Mouse (Mus musculus) thymus, adult 2 months (tissue): Measurements from ENCODE around the gene Ccdc9. TPM values are rescaled to one million over a fixed set of nuclear protein-coding genes. Genes with fewer than 3 reads are reported as not detected.
A peak's percentile ranks its signal among the peaks of the same experiment; 100 is the strongest.

Source experiments
- DNase-seq: peaks from one replicate; pipeline ENCODE4 v3.0.0; 2021
- H3K27ac ChIP-seq: fragments of 200-500 bp; 2 replicates; pipeline ENCODE4 v1.5.1; 2012; ENCODE audit warnings: low read length, control low read depth; ENCODE audit not compliant: control insufficient read depth, insufficient read depth
- H3K27me3 ChIP-seq: fragments of 200-500 bp; 2 replicates; pipeline ENCODE4 v1.6.1; 2012; ENCODE audit warnings: mild to moderate bottlenecking, low read length, moderate library complexity, mixed read lengths; ENCODE audit not compliant: control insufficient read depth, insufficient read depth
- H3K36me3 ChIP-seq: fragments of 200-500 bp; 2 replicates; pipeline ENCODE4 v1.6.1; 2012; ENCODE audit warnings: mild to moderate bottlenecking, low read length, moderate library complexity; ENCODE audit not compliant: control insufficient read depth, insufficient read depth
- H3K4me1 ChIP-seq: fragments of 200-500 bp; replicated peaks from 2 replicates; pipeline ENCODE4 v1.6.1; 2012; ENCODE audit warnings: low read length; ENCODE audit not compliant: control insufficient read depth, insufficient read depth
- H3K4me3 ChIP-seq: fragments of 200-500 bp; 2 replicates; pipeline ENCODE4 v1.5.1; 2012; ENCODE audit warnings: mild to moderate bottlenecking, low read length, control low read depth, moderate library complexity; ENCODE audit not compliant: control insufficient read depth, insufficient read depth
- CTCF ChIP-seq: fragments of 200-500 bp; IDR thresholded peaks from 2 replicates; pipeline ENCODE4 v1.5.1; 2012; ENCODE audit warnings: mild to moderate bottlenecking, control low read depth, low read length, moderate library complexity, borderline replicate concordance; ENCODE audit not compliant: control insufficient read depth, poor library complexity, insufficient read depth; ENCODE audit errors: extremely low read depth
- POLR2A ChIP-seq: fragments of 200-500 bp; IDR thresholded peaks from 2 replicates; pipeline ENCODE4 v1.6.1; 2012; ENCODE audit warnings: mild to moderate bottlenecking, low read length, control low read depth, moderate library complexity; ENCODE audit not compliant: control insufficient read depth, poor library complexity, insufficient read depth; ENCODE audit errors: extremely low read depth
- WGBS: fragments of 180-500 bp; shearing (Covaris S2); methylation state at CpG from one replicate; pipeline ENCODE4 v1.1.7; 2018; 5-methylcytosine and 5-hydroxymethylcytosine counted together
- polyA plus RNA-seq: library from polyadenylated mRNA; depleted of rRNA; stranded (reverse); fragments of >200 nt; gene quantifications from 2 replicates; pipeline ENCODE4 v1.2.3, GENCODE M21; 2012

Gene Ccdc9
- polyA plus RNA-seq, 1 experiment, result 43.0 TPM

- peaks cover 22% of the 10 kb centered on the region for H3K4me1 ChIP-seq
- WGBS, result 42% methylated on average over 2 of the region's 2 CpGs
- no peak overlapping the region for H3K4me3 ChIP-seq
Measured at GRCm38 (mm10) chr7:16296146-16296545, 9.6 kb upstream of the Ccdc9 start.

GRCm38 (mm10) chr7:16295321-16295900 is 8.8 kb upstream of the Ccdc9 start:
- Histone ChIP-seq H3K36me3 (no peaks in the 10 kb centered on the region), H3K4me1 (peaks cover 22% of the 10 kb centered on the region), H3K4me3 (peak overlapping the region; percentile 68), H3K27ac (peak overlapping the region; percentile 89), H3K27me3 (no peaks in the 10 kb centered on the region)
- peak; percentile 40; the same call in 1 of the 2 replicates for TF ChIP-seq CTCF
- TF ChIP-seq POLR2A, result peak; percentile 61
- WGBS, result 1% methylated on average over 37 of the region's 41 CpGs
- DNase-seq, result peak; percentile 84

More at GRCm38 (mm10) chr7:16296146-16296545, 9.6 kb upstream of the Ccdc9 start:
- no peaks in the 10 kb centered on the region for H3K27me3 ChIP-seq
- no peak for DNase-seq
- TF ChIP-seq POLR2A (no peak), CTCF (no peak)
- 0 out of 2 replicates have a peak overlapping the region, but pooled peaks have one; percentile 5 for H3K27ac ChIP-seq
- no peaks in the 10 kb centered on the region for H3K36me3 ChIP-seq

- TF ChIP-seq POLR2A, result peak; percentile 32; the same call in 1 of the 2 replicates
- peak; percentile 97 for TF ChIP-seq CTCF
- peaks cover 20% of the 10 kb centered on the region for H3K4me1 ChIP-seq
- peak overlapping the region; percentile 89 for H3K27ac ChIP-seq
- no peaks in the 10 kb centered on the region for H3K36me3 ChIP-seq
- WGBS, result under 1% methylated on average over 23 of the region's 23 CpGs
- H3K27me3 ChIP-seq, result no peaks in the 10 kb centered on the region
- peak; percentile 95 for DNase-seq
- H3K4me3 ChIP-seq, result peak overlapping the region; percentile 68
Measured at GRCm38 (mm10) chr7:16294837-16295236, 8.2 kb upstream of the Ccdc9 start.

GRCm38 (mm10) chr7:16294346-16294745 is 7.8 kb upstream of the Ccdc9 start:
- Histone ChIP-seq H3K27ac (no peak overlapping the region), H3K4me3 (no peak overlapping the region)
- 12% methylated on average over 4 of the region's 4 CpGs for WGBS

GRCm38 (mm10) chr7:16287791-16288190 is 1.2 kb upstream of the Ccdc9 start:
- WGBS, result 68% methylated on average over 1 of the region's 1 CpGs
- H3K36me3 ChIP-seq, result peaks cover 13% of the 10 kb centered on the region
- H3K27me3 ChIP-seq, result no peaks in the 10 kb centered on the region
- no peak for DNase-seq
- TF ChIP-seq CTCF (no peak), POLR2A (no peak)
- no peak overlapping the region for H3K27ac ChIP-seq
- peaks cover 12% of the 10 kb centered on the region for H3K4me1 ChIP-seq
- H3K4me3 ChIP-seq, result no peak overlapping the region

More at GRCm38 (mm10) chr7:16294346-16294745, 7.8 kb upstream of the Ccdc9 start:
- TF ChIP-seq POLR2A (no peak), CTCF (no peak)
- peak; percentile 59 for DNase-seq
- Histone ChIP-seq H3K36me3 (no peaks in the 10 kb centered on the region), H3K4me1 (peaks cover 15% of the 10 kb centered on the region), H3K27me3 (no peaks in the 10 kb centered on the region)

GRCm38 (mm10) chr7:16287016-16287415 is 421 bp upstream of the Ccdc9 start:
- WGBS, result 69% methylated on average over 2 of the region's 2 CpGs
- H3K4me3 ChIP-seq, result no peak overlapping the region
- no peaks in the 10 kb centered on the region for H3K27me3 ChIP-seq
- H3K4me1 ChIP-seq, result peaks cover 12% of the 10 kb centered on the region
- H3K27ac ChIP-seq, result no peak overlapping the region
- peaks cover 17% of the 10 kb centered on the region for H3K36me3 ChIP-seq
- no peak for TF ChIP-seq POLR2A
- TF ChIP-seq CTCF, result no peak
- no peak for DNase-seq

GRCm38 (mm10) chr7:16285450-16286025 is 1.1 kb downstream of the Ccdc9 start:
- DNase-seq, result peak; percentile 63
- Histone ChIP-seq H3K36me3 (peaks cover 21% of the 10 kb centered on the region), H3K27ac (peak overlapping the region; percentile 6; the same call in 1 of the 2 replicates), H3K4me1 (peaks cover 12% of the 10 kb centered on the region), H3K4me3 (peak overlapping the region; percentile 57), H3K27me3 (no peaks in the 10 kb centered on the region)
- WGBS, result 3% methylated on average over 14 of the region's 14 CpGs
- TF ChIP-seq CTCF (no peak), POLR2A (no peak)
